Mouse (Mus musculus) mouse embryonic stem cell (cell line): ENCODE data around the gene Trio.

Source experiments
- in situ Hi-C, 2 experiments: fragments of 300-500 bp; cut with MboI; formaldehyde crosslinking; loops; 1 replicate in 1 of 2; 3 replicates in 1 of 2; pipeline ENCODE4 v1.14.3; 2019 to 2020; ENCODE audit warnings: low sequenced_read_pairs in 2 of 2, low pct_unique_long_range_greater_than_20kb in 1 of 2, mixed read lengths in 1 of 2; ENCODE audit not compliant: unreplicated experiment in 1 of 2

The Trio gene

DNA sequence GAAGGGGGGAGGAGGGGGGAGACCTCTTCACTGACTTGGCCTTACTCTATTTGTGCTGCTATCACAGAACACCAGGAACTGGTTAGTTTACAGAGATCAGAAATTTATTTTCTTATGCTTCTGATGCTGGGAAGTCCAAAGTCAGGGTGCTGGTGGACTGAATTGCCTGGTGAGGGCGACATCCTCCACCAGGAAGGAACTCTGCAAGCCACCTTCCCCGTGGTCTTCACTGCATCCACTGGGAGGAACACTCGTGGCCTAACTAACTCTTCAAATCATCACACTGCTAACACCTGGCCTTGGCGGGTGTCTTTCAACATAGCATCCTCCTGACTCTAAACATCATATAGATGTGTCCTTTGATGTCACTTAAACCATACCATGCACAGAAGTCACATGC is 109.4 kb downstream of the Trio start:
- in situ Hi-C loops: no loop called here

- in situ Hi-C loops: no loop called here
Observed at GRCm38 (mm10) chr15:27913013-27913412, 112.6 kb downstream of the Trio start.

DNA sequence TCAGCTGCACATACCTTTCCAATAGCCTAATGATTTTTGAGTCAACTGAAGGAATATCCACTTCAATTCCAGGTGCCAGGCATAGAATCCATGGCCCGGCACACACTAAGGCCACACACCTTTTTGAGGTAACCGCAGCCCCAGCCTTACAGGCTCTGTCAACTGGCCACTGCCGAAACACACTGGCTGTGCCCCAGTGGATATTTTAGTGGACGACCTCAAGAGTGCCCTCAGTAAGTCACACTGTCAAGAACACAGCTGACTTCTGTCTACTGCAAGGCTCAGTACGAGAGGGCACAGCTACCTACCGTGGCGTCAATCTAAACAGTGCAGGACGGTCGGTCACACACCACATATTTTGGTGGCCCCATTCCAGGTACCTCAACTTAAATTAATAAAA is 114.5 kb downstream of the Trio start:
- in situ Hi-C loops: no loop called here

- in situ Hi-C loops: no loop called here
Observed at GRCm38 (mm10) chr15:27910179-27910578, 115.5 kb downstream of the Trio start.

- in situ Hi-C loops: no loop called here
Observed at GRCm38 (mm10) chr15:27907649-27908048, 118.0 kb downstream of the Trio start.

- in situ Hi-C loops: no loop called here
Observed at GRCm38 (mm10) chr15:27906409-27906808, 119.2 kb downstream of the Trio start.

GRCm38 (mm10) chr15:27905341-27905740 is 120.3 kb downstream of the Trio start:
- in situ Hi-C loops: no loop called here

DNA sequence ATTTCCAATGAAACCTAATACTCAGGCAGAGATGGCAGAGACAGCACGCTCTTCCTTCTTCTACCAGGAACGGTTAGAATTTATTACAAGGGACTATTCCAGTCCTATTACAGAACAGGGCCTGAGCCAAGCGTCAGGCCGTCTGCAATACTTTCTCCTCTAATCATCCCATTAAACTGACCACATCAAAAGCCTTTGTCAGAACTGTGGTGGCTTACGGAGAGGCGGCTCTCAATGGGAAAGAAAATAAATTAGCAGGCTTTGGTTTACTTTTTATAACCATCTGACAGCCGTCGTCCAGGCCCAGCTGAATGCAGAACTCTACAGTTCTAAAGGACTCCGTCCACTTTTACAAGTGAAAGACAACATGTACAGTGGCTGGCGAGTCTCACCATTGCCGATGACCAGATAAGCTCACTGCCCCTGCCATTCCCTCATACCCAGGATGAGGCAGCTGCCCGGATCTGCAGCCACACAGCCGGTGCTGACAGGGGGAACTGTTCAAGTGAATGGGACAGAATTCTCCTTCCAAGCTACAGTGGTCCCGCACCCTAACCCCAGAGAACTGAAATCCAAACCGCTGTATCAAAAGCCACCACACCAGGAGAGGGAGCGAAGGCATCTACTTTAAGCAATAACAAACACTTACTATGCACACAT is 121.2 kb downstream of the Trio start:
- in situ Hi-C loops: no loop called here

GRCm38 (mm10) chr15:27901200-27901599 is 124.4 kb downstream of the Trio start:
- in situ Hi-C loops: no loop called here

DNA sequence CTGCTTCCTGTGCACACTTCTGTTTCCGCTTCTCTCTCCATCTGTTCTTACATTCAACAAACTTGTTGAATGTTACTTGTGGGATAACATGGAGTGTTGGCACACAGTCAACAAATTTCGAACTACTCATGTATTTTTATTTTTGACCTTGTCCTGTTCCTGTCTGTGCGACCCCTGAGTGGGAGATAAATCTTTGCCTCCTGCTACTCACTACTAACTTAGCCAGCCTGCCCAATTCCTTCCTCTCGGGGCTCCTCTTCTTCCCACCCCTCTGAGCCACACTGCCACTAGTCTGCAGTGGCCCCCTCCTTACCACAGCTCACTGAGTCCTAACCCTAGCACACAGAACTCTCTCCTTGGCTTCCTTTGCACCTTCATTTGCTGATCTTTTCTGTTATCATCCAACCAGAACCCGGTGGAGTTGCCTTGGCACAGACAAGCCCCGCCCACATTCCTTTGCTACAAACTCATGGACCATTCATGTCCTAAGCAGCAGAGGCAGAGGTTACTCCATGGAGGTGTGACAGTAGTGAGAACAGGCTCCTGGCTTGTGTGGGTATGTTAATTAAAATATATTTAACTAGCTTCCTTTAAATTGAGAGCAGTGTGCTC is 126.7 kb downstream of the Trio start:
- in situ Hi-C loops: no loop called here

GRCm38 (mm10) chr15:27894112-27894511 is 131.5 kb downstream of the Trio start:
- in situ Hi-C loops: no loop called here

DNA sequence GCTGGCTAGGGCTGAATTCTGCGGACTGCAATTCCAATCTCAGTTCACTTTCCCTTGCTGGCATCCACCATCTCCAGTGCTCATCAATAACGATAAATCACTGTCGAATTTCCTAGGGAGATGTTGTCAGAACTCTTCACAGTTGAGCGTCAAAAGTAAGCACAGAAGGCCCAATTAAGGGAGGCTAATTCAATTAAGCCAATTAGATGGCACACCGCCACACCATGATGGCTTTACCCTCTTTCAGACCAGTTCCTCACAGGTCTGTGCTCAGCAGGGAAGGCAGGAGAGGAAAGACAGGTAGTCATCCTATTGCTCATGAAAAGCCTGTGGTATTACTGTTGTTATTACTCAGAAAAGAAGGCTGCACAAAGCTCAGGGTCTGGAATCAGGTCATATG is 133.6 kb downstream of the Trio start:
- in situ Hi-C loops: no loop called here

DNA sequence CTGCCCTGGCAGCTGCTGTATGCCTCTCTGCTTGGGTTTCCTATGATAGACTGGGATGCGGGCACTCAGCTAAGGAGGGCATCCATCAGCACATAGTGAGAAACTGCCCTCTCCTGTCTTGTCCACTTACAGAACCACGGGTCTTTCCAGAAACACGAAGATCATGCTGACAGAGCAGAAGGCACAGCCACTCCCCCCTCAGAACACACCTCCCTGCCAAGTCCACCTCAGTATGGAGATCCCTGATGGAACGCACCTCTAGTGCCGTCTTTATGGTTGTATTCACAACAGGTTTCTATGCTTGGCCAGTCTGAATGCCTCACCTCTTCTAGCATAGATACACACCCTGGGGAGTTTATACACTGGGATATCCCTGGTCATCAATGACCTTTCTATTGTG is 135.0 kb downstream of the Trio start:
- in situ Hi-C loops: no loop called here

GRCm38 (mm10) chr15:27888153-27888552 is 137.5 kb downstream of the Trio start:
- in situ Hi-C loops: no loop called here

DNA sequence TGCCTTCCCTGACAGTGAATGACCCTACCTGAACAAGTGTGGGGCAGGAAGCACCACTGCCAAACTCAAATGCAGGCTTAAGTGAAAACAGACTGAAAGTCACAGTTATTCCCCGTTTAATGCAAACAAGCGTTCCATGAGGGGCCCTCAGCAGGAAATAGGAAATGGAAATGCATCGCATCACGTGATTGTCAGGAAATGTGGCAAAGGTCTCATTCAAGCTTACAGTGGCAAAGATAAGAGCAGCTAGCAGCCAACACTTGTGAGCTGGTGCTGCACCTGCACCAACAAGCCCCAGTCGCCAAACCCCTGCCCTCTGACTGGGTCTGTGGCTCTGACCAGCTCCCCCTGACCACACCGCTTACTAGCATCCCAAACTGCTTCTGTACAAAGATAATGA is 138.7 kb downstream of the Trio start:
- in situ Hi-C loops: no loop called here

GRCm38 (mm10) chr15:27884347-27885250 is 141.0 kb downstream of the Trio start:
- in situ Hi-C loops: no loop called here

GRCm38 (mm10) chr15:27883881-27884280 is 141.8 kb downstream of the Trio start:
- in situ Hi-C loops: no loop called here

DNA sequence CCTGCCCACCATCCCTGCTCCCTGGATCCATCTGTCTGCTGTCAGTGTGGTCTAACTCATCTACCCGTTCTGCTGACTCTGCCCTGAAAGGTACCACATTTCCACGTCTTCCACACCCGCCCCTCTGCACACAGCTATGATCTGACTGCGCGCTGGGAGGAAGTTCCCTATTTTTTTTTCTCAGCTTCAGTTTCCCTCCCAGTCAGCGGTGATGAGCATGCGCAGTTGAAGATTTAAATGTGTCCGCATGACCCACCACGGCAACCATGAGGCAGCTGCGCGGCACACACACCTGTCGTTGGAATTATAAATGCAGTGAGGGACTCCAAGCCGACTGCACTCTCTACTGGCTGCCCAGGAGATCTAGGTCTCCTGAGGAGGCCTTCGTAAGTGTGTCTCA is 142.8 kb downstream of the Trio start:
- in situ Hi-C loops: no loop called here

DNA sequence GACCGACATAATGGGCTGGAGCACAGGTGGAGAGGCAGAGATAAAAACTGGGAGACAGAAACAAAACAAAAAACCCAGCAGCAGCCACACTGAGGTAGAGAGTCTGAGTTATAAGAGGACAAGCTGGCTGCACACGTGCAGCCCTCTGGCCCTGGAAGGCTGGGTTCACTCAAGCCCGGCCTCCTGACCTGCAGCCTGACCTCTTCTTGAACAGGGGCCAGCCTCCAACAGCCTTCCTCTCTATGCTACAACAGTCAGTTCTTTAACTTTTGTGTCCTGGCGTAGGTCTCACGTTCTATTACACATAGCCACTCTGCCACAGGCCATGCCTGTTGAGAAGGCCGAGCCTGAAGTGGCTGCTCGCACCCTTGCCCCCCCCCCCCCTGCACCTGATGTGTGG is 147.8 kb downstream of the Trio start:
- in situ Hi-C loops: no loop called here

- in situ Hi-C loops: no loop called here
Observed at GRCm38 (mm10) chr15:27876327-27876726, 149.3 kb downstream of the Trio start.
